9 mouse cellular contexts compared by ENCODE assay signal in the genomic region with DNA sequence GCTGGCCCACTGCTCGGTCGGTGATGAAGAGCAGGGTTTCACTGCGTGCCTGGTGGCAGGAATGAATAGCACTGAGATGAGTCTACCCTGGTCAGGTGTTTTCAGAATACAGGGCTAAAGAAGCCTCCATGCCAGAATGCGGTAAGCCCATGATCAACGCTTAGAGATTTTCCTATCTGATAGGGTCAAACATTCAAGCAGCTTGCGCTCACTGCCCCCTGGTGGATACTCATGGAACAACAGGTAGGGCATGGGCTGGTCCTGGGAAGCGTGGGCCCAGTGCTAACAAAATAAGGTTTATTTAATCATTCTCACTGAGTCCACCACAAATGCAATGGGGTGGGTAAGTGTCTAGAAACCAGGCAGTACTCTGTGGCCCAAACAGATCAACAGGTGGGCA. TPM values are rescaled to one million over a fixed set of nuclear protein-coding genes. Genes with fewer than 3 reads are reported as not detected.
DNase-seq lines count a peak whose midpoint lies in the region; ATAC-seq and TF ChIP-seq lines count a peak whose summit lies in the region.
"Had no signal": no experiment of that assay in that cellular context is flagged by ENCODE, and none has a peak within 500 bp of the region (broad histone marks: within the 10 kb centered on the region; RNA-seq: fewer than 3 reads in every experiment).

No protein-coding gene starts in this region.

- TF ChIP-seq POLR2A in heart, adult 2 months (IDR thresholded peaks at IDR 0.05; ENCODE audit: insufficient read depth, low read depth, low read length), result no peak

- no peaks in the 10 kb centered on the region for H3K79me2 ChIP-seq in heart, adult 2 months (replicated peaks; ENCODE audit: control insufficient read depth, insufficient read depth, low read length)

- no peaks in the 10 kb centered on the region for H3K27me3 ChIP-seq in heart, adult 2 months (ENCODE audit: control insufficient read depth, insufficient read depth, low read length)
- H3K27me3 ChIP-seq in heart, embryonic 11.5 days (ENCODE audit: control insufficient read depth, insufficient read depth, low read length), result no peaks in the 10 kb centered on the region
- H3K27me3 ChIP-seq in intestine, postnatal 0 days (replicated peaks; ENCODE audit: control insufficient read depth, insufficient read depth, low read length), result no peaks in the 10 kb centered on the region
- H3K27me3 ChIP-seq in midbrain, embryonic 15.5 days (replicated peaks), result no peaks in the 10 kb centered on the region

- ATAC-seq in heart, embryonic 11.5 days (replicated peaks; ENCODE audit: insufficient number of reproducible peaks, low FRiP score, low TSS enrichment), result no peak
- ATAC-seq in intestine, postnatal 0 days, result peak; percentile 39
- ATAC-seq in midbrain, embryonic 15.5 days (replicated peaks), result peak; percentile 19; the same call in 1 of the 2 replicates

- TF ChIP-seq CTCF in heart, adult 2 months (IDR thresholded peaks at IDR 0.05), result no peak; the same call in 1 of the 2 replicates
- peak; percentile 97 for TF ChIP-seq CTCF in intestine, postnatal 0 days (IDR thresholded peaks at IDR 0.05; ENCODE audit: low read depth)

- H3K9me3 ChIP-seq in heart, embryonic 11.5 days (replicated peaks; ENCODE audit: control insufficient read depth, low read length), result no peaks in the 10 kb centered on the region
- no peaks in the 10 kb centered on the region for H3K9me3 ChIP-seq in intestine, postnatal 0 days (ENCODE audit: control insufficient read depth)
- H3K9me3 ChIP-seq in midbrain, embryonic 15.5 days, result no peaks in the 10 kb centered on the region

- intact Hi-C loops in heart, adult 2 months (cut with DNase I), result loop anchor here (1.0 kb wide), 1 partner anchor 40 kb away; no protein-coding TSS in a partner anchor
- intact Hi-C loops in left cerebral cortex, postnatal 25 days (cut with DNase I), result loop anchor here (2.0 to 10.0 kb wide), 3 partner anchors 40 to 972 kb away; no protein-coding TSS in a partner anchor

- no peaks in the 10 kb centered on the region for H3K36me3 ChIP-seq in heart, adult 2 months (ENCODE audit: control insufficient read depth, insufficient read depth, low read length)
- no peaks in the 10 kb centered on the region for H3K36me3 ChIP-seq in heart, embryonic 11.5 days (ENCODE audit: control insufficient read depth, insufficient read depth, low read length)
- H3K36me3 ChIP-seq in intestine, postnatal 0 days (ENCODE audit: control insufficient read depth, insufficient read depth), result no peaks in the 10 kb centered on the region
- H3K36me3 ChIP-seq in midbrain, embryonic 15.5 days (replicated peaks), result no peaks in the 10 kb centered on the region

- H3K4me1 ChIP-seq in heart, adult 2 months (ENCODE audit: control insufficient read depth, insufficient read depth, low read length), result peaks cover 1% of the 10 kb centered on the region; the same call in 1 of the 2 replicates
- H3K4me1 ChIP-seq in heart, embryonic 11.5 days (ENCODE audit: control insufficient read depth, insufficient read depth, low read length), result no peaks in the 10 kb centered on the region
- no peaks in the 10 kb centered on the region for H3K4me1 ChIP-seq in intestine, postnatal 0 days (replicated peaks; ENCODE audit: control insufficient read depth, insufficient read depth, low read length)
- peaks cover 11% of the 10 kb centered on the region for H3K4me1 ChIP-seq in midbrain, embryonic 15.5 days

- TF ChIP-seq EP300 in heart, adult 2 months (IDR thresholded peaks at IDR 0.05; ENCODE audit: insufficient read depth, low read depth, low read length), result peak; percentile 47; the same call in 1 of the 2 replicates

- DNase-seq in heart, adult 2 months, result peak; percentile 65 to 83
- DNase-seq in cerebellum, postnatal 10 days, result peak; percentile 89 to 94
- peak; percentile 80 for DNase-seq in gastrocnemius, adult 18-20 months (ENCODE audit: low spot score)
- peak; percentile 60 to 61 for DNase-seq in left cerebral cortex, postnatal 25 days (ENCODE audit: low spot score in 2 of 2)
- peak; percentile 15 to 39 for DNase-seq in spleen, postnatal 36 days (ENCODE audit: low spot score in 2 of 2)

- H3K4me2 ChIP-seq in heart, embryonic 11.5 days, result no peak overlapping the region
- no peak overlapping the region for H3K4me2 ChIP-seq in intestine, postnatal 0 days (replicated peaks; ENCODE audit: low read depth)
- no peak overlapping the region for H3K4me2 ChIP-seq in midbrain, embryonic 15.5 days

- no peak overlapping the region for H3K4me3 ChIP-seq in heart, adult 2 months
- no peak overlapping the region for H3K4me3 ChIP-seq in heart, embryonic 11.5 days (ENCODE audit: low read depth, low read length)
- no peak overlapping the region for H3K4me3 ChIP-seq in intestine, postnatal 0 days (ENCODE audit: low read depth, low read length)
- no peak overlapping the region for H3K4me3 ChIP-seq in midbrain, embryonic 15.5 days
- H3K4me3 ChIP-seq: myocyte had no signal

- 40% methylated on average over 7 of the region's 7 CpGs for WGBS in heart, adult 2 months
- WGBS in heart, embryonic 11.5 days (ENCODE audit: insufficient replicate concordance), result 36% methylated on average over 7 of the region's 7 CpGs
- WGBS in intestine, postnatal 0 days, result 32% methylated on average over 7 of the region's 7 CpGs
- WGBS in midbrain, embryonic 15.5 days, result 29% methylated on average over 7 of the region's 7 CpGs

- no peak overlapping the region for H3K27ac ChIP-seq in heart, adult 2 months
- no peak overlapping the region for H3K27ac ChIP-seq in heart, embryonic 11.5 days (ENCODE audit: low read depth, low read length)
- no peak overlapping the region for H3K27ac ChIP-seq in intestine, postnatal 0 days (ENCODE audit: low read depth, low read length)
- no peak overlapping the region for H3K27ac ChIP-seq in midbrain, embryonic 15.5 days

- H3K9ac ChIP-seq in heart, adult 2 months (ENCODE audit: low read depth, low read length), result no peak overlapping the region
- no peak overlapping the region for H3K9ac ChIP-seq in heart, embryonic 11.5 days (ENCODE audit: low read depth, low read length)
- no peak overlapping the region for H3K9ac ChIP-seq in intestine, postnatal 0 days (ENCODE audit: low read depth, low read length)
- no peak overlapping the region for H3K9ac ChIP-seq in midbrain, embryonic 15.5 days

RNA-seq across cellular contexts. Expression of a gene that starts 18.6 kb away (rescaled TPM):
- total RNA-seq in heart, adult 2 months (2021), result 1 to 10 TPM; 4.7 to 5.3 TPM
- polyA plus RNA-seq in heart, adult 2 months (2012; rRNA removed), result 7.8 and 10.8 TPM in 2 replicates
- 1.3 and 1.6 TPM in 2 replicates for polyA plus RNA-seq in heart, embryonic 11.5 days (2014; fragmentation: Nextera tagmentation; extraction: Ambion mirVana)
- 1 to 10 TPM; 1.8 to 3.0 TPM for total RNA-seq in gastrocnemius, adult 18-20 months (2021)
- polyA plus RNA-seq in intestine, postnatal 0 days (2015; fragmentation: Nextera tagmentation; extraction: Ambion mirVana), result 9.4 and 11.9 TPM in 2 replicates
- total RNA-seq in left cerebral cortex, postnatal 25 days (2021), result 1 to 10 TPM; 1.6 to 1.8 TPM
- 9.7 and 10.0 TPM in 2 replicates for polyA plus RNA-seq in midbrain, embryonic 15.5 days (2015; fragmentation: Nextera tagmentation; extraction: Ambion mirVana)
- polyA plus RNA-seq: myocyte had no signal

RNA-seq across cellular contexts. Expression of a gene that starts 35.9 kb away (rescaled TPM):
- 1 to 10 TPM; 2.1 to 3.0 TPM for total RNA-seq in heart, adult 2 months (2021)
- 2.0 and 2.9 TPM in 2 replicates for polyA plus RNA-seq in heart, adult 2 months (2012; rRNA removed)
- 23.2 and 25.1 TPM in 2 replicates for polyA plus RNA-seq in heart, embryonic 11.5 days (2014; fragmentation: Nextera tagmentation; extraction: Ambion mirVana)
- total RNA-seq in gastrocnemius, adult 18-20 months (2021), result not detected
- 15.8 and 19.1 TPM in 2 replicates for polyA plus RNA-seq in intestine, postnatal 0 days (2015; fragmentation: Nextera tagmentation; extraction: Ambion mirVana)
- 1 to 10 TPM; 3.7 to 3.8 TPM for total RNA-seq in left cerebral cortex, postnatal 25 days (2021)
- 13.7 and 15.3 TPM in 2 replicates for polyA plus RNA-seq in midbrain, embryonic 15.5 days (2015; fragmentation: Nextera tagmentation; extraction: Ambion mirVana)

RNA-seq across cellular contexts. Expression of a gene that starts 59.1 kb away (rescaled TPM):
- total RNA-seq in heart, adult 2 months (2021), result 10 to 100 TPM; 27.2 to 27.8 TPM
- 3.8 and 4.7 TPM in 2 replicates for polyA plus RNA-seq in heart, adult 2 months (2012; rRNA removed)
- 39.2 and 42.1 TPM in 2 replicates for polyA plus RNA-seq in heart, embryonic 11.5 days (2014; fragmentation: Nextera tagmentation; extraction: Ambion mirVana)
- 10 to 100 TPM; 34.0 to 36.5 TPM for total RNA-seq in gastrocnemius, adult 18-20 months (2021)
- polyA plus RNA-seq in intestine, postnatal 0 days (2015; fragmentation: Nextera tagmentation; extraction: Ambion mirVana), result 33.6 and 40.3 TPM in 2 replicates
- 10 to 100 TPM; 54.8 to 55.7 TPM for total RNA-seq in left cerebral cortex, postnatal 25 days (2021)
- polyA plus RNA-seq in midbrain, embryonic 15.5 days (2015; fragmentation: Nextera tagmentation; extraction: Ambion mirVana), result 65.3 and 66.8 TPM in 2 replicates

Comparison
In these comparisons a context has a peak if more than half of its experiments do, and no peak if none do; other contexts are left out.
1. DNase-seq: peak in every context shown above with its lines; median percentile 92 in cerebellum, postnatal 10 days; 80 in gastrocnemius, adult 18-20 months; 74 in heart, adult 2 months; 60 in left cerebral cortex, postnatal 25 days; 27 in spleen, postnatal 36 days.